Mouse (Mus musculus): Measurements from ENCODE around the gene Npb. TPM values are rescaled to one million over a fixed set of nuclear protein-coding genes. Genes with fewer than 3 reads are reported as not detected.
"Not testable (repeated sequence)": the region's sequence is repeated elsewhere in the genome, so short reads cannot be mapped to it uniquely, and the experiment has no call there.

Gene Npb
- not detected in 2 replicates for polyA plus RNA-seq (2016; fragmentation: Nextera tagmentation; extraction: Ambion mirVana)

DNA sequence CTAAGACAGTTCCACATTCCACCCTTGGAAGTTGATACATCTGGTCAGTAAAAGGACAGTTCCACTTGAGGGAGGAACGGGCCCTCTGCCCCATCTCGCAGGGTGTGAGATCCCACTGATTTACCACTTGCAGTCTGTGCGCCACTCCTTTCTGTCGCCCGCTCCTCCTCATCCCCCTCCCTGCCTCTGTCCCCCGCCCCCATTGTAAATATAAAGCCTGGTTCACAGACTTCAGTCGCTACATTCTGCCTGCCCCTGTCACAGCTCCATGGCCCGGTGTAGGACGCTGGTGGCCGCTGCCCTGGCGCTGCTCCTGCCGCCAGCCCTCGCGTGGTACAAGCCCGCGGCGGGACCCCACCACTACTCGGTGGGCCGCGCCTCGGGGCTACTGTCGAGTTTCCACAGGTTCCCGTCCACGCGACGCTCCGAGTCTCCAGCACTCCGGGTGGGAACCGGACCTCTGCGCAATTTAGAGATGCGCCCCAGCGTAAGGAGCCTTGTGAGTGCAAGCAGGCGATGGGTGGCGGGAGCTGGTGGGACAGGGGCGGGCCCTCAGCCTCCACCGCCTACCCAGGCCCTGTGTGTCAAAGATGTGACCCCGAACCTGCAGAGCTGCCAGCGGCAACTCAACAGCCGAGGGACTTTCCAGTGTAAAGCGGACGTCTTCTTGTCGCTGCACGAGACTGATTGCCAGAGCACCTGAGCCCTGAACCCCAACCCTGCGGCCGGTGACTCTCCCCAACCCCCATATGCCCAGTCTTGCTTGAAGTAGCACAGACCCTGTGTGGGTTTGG, at the start of gene Npb:
Gene Npb, plus strand, starts transcription at position 237 of the 794 bp plus-strand sequence.
- 6% methylated on average over 45 of the region's 45 CpGs for WGBS
- H3K4me3 ChIP-seq: peak within 1 kb of the TSS; percentile 49
- peaks cover 25% of the 10 kb centered on the region for H3K4me1 ChIP-seq
- no peaks in the 10 kb centered on the region for H3K9me3 ChIP-seq
- H3K36me3 ChIP-seq (replicated peaks): peaks cover 86% of the 10 kb centered on the region
- no peak for DNase-seq (ENCODE audit: low spot score)
- peak within 1 kb of the TSS; percentile 20; the same call in 1 of the 2 replicates for H3K27ac ChIP-seq (replicated peaks)
- H3K27me3 ChIP-seq (replicated peaks; ENCODE audit: low read depth, poor library complexity, severe bottlenecking): peaks cover 40% of the 10 kb centered on the region

DNA sequence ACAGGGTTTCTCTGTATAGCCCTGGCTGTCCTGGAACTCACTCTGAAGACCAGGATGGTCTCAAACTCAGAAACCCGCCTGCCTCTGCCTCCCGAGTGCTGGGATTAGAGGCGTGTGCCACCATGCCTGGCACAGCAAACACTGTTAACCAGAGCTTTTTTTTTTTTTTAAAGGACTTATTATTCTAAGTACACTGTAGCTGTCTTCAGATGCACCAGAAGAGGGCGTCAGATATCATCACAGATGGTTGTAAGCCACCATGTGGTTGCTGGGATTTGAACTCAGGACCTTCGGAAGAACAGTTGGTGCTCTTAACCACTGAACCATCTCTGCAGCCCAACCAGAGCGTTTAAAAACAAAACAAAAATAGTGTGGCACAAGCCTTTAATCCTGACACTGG, 49.4 kb upstream of the Npb start:
- H3K4me1 ChIP-seq; H3K27me3 ChIP-seq (replicated peaks; ENCODE audit: low read depth, poor library complexity, severe bottlenecking); DNase-seq (ENCODE audit: low spot score); H3K9me3 ChIP-seq; H3K4me3 ChIP-seq; H3K27ac ChIP-seq (replicated peaks): not testable (repeated sequence)
- H3K36me3 ChIP-seq (replicated peaks): peaks cover 55% of the 10 kb centered on the region
- 86% methylated on average over 6 of the region's 6 CpGs for whole genome bisulfite sequencing

- H3K27me3 ChIP-seq (replicated peaks; ENCODE audit: low read depth, poor library complexity, severe bottlenecking): no peaks in the 10 kb centered on the region
- WGBS: 93% methylated on average over 13 of the region's 13 CpGs
- H3K4me1 ChIP-seq: no peaks in the 10 kb centered on the region
- no peaks in the 10 kb centered on the region for H3K9me3 ChIP-seq
- H3K4me3 ChIP-seq: no peak overlapping the region
- peaks cover 78% of the 10 kb centered on the region for H3K36me3 ChIP-seq (replicated peaks)
- DNase-seq (ENCODE audit: low spot score): no peak
- no peak overlapping the region for H3K27ac ChIP-seq (replicated peaks)
These were observed 47.1 kb upstream of the Npb start for GRCm38 (mm10) chr11:120560952-120561728.

- Histone ChIP-seq H3K27me3 (replicated peaks; ENCODE audit: low read depth, poor library complexity, severe bottlenecking) (no peaks in the 10 kb centered on the region), H3K36me3 (replicated peaks) (peaks cover 96% of the 10 kb centered on the region), H3K4me3 (no peak overlapping the region), H3K4me1 (0 out of 2 replicates have a peak, but pooled peaks cover 2% of the 10 kb centered on the region), H3K9me3 (no peaks in the 10 kb centered on the region), H3K27ac (replicated peaks) (no peak overlapping the region)
- no peak for DNase-seq (ENCODE audit: low spot score)
- WGBS: 96% methylated on average over 13 of the region's 13 CpGs
These were observed 45.3 kb upstream of the Npb start for GRCm38 (mm10) chr11:120562949-120563348.

DNA sequence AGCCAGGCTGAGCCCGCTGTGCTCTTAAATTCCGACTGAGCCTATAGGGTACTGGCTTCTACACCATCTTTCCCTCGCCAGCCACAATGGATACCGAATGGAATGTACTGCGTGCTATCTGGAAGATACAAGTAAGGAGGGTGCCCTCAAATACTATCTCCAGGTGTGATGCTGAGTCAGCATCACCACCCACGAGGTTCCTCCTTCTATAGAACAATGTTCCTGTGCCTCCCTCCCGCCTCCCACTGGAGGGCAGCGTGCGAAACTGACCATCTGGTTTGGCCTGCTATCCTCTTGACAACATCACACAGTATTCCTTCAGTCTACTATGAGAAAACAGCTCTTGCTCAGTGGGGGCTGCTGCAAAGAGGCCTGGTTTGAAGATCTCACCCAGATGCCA, 43.2 kb upstream of the Npb start:
- H3K27ac ChIP-seq (replicated peaks): no peak overlapping the region
- H3K9me3 ChIP-seq: no peaks in the 10 kb centered on the region
- H3K27me3 ChIP-seq (replicated peaks; ENCODE audit: low read depth, poor library complexity, severe bottlenecking): no peaks in the 10 kb centered on the region
- peaks cover 100% of the 10 kb centered on the region for H3K36me3 ChIP-seq (replicated peaks)
- no peak for DNase-seq (ENCODE audit: low spot score)
- H3K4me3 ChIP-seq: no peak overlapping the region
- 88% methylated on average over 9 of the region's 9 CpGs for WGBS
- 0 out of 2 replicates have a peak, but pooled peaks cover 2% of the 10 kb centered on the region for H3K4me1 ChIP-seq

- WGBS: 97% methylated on average over 6 of the region's 6 CpGs
- H3K9me3 ChIP-seq: no peaks in the 10 kb centered on the region
These were observed 40.0 kb upstream of the Npb start for GRCm38 (mm10) chr11:120568324-120568723.

DNA sequence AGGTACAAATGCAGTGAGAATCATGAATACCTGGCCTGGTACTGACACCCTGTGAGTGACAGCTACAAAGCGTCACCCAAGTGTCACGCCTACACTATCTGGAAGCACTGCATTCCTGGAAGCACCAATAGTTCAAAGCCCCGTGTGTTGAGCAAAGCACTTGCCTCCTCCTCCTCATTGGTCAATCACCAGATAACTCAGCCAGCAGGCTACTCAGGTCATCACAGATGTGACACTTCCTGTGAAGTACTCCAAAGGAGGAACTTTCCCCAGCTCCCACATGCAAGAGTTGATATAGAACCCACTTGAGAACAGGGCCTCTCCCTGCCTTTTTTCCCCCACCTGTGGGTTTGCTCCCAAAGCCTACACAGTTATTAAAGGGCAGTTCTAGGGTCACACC, 37.2 kb upstream of the Npb start:
- H3K36me3 ChIP-seq (replicated peaks): peaks cover 56% of the 10 kb centered on the region
- H3K4me3 ChIP-seq: peak overlapping the region; percentile 64
- 83% methylated on average over 3 of the region's 3 CpGs for WGBS
- peaks cover 32% of the 10 kb centered on the region for H3K4me1 ChIP-seq
- peak overlapping the region; percentile 96; the same call in 1 of the 2 replicates for H3K27ac ChIP-seq (replicated peaks)
- no peaks in the 10 kb centered on the region for H3K27me3 ChIP-seq (replicated peaks; ENCODE audit: low read depth, poor library complexity, severe bottlenecking)
- H3K9me3 ChIP-seq: no peaks in the 10 kb centered on the region
- no peak for DNase-seq (ENCODE audit: low spot score)

More at GRCm38 (mm10) chr11:120568324-120568723, 40.0 kb upstream of the Npb start:
- no peak for DNase-seq (ENCODE audit: low spot score)
- no peak overlapping the region for H3K4me3 ChIP-seq
- peaks cover 84% of the 10 kb centered on the region for H3K36me3 ChIP-seq (replicated peaks)
- peaks cover 21% of the 10 kb centered on the region for H3K4me1 ChIP-seq
- H3K27me3 ChIP-seq (replicated peaks; ENCODE audit: low read depth, poor library complexity, severe bottlenecking): no peaks in the 10 kb centered on the region
- no peak overlapping the region for H3K27ac ChIP-seq (replicated peaks)

- Histone ChIP-seq H3K27ac (replicated peaks) (peak overlapping the region; percentile 96), H3K9me3 (no peaks in the 10 kb centered on the region), H3K36me3 (replicated peaks) (peaks cover 56% of the 10 kb centered on the region), H3K4me3 (peak overlapping the region; percentile 64), H3K4me1 (peaks cover 32% of the 10 kb centered on the region), H3K27me3 (replicated peaks; ENCODE audit: low read depth, poor library complexity, severe bottlenecking) (no peaks in the 10 kb centered on the region)
- DNase-seq (ENCODE audit: low spot score): no peak
- WGBS: 19% methylated on average over 11 of the region's 11 CpGs
These were observed 36.4 kb upstream of the Npb start for GRCm38 (mm10) chr11:120571754-120572416.

DNA sequence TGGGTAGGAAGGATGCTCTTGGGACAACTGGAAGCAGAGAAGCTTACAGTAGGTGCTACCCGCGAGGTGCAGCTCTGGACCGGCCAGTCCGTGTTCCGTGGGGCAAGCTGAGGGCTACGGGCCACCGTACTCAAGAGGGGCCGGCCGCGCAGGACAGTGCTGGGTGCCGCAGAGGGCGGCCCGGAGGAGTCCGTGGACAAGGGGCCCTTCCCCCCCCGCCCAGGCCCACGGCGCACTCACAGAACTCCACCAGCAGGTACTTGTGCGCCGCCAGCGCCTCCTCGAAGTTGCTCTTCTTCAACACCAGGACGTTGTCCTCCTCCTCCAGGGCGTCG, 35.9 kb upstream of the Npb start:
- H3K9me3 ChIP-seq: no peaks in the 10 kb centered on the region
- H3K4me3 ChIP-seq: peak overlapping the region; percentile 64
- under 1% methylated on average over 24 of the region's 24 CpGs for WGBS
- peaks cover 32% of the 10 kb centered on the region for H3K4me1 ChIP-seq
- peak overlapping the region; percentile 96 for H3K27ac ChIP-seq (replicated peaks)
- no peak for DNase-seq (ENCODE audit: low spot score)
- H3K27me3 ChIP-seq (replicated peaks; ENCODE audit: low read depth, poor library complexity, severe bottlenecking): no peaks in the 10 kb centered on the region
- H3K36me3 ChIP-seq (replicated peaks): peaks cover 56% of the 10 kb centered on the region

DNA sequence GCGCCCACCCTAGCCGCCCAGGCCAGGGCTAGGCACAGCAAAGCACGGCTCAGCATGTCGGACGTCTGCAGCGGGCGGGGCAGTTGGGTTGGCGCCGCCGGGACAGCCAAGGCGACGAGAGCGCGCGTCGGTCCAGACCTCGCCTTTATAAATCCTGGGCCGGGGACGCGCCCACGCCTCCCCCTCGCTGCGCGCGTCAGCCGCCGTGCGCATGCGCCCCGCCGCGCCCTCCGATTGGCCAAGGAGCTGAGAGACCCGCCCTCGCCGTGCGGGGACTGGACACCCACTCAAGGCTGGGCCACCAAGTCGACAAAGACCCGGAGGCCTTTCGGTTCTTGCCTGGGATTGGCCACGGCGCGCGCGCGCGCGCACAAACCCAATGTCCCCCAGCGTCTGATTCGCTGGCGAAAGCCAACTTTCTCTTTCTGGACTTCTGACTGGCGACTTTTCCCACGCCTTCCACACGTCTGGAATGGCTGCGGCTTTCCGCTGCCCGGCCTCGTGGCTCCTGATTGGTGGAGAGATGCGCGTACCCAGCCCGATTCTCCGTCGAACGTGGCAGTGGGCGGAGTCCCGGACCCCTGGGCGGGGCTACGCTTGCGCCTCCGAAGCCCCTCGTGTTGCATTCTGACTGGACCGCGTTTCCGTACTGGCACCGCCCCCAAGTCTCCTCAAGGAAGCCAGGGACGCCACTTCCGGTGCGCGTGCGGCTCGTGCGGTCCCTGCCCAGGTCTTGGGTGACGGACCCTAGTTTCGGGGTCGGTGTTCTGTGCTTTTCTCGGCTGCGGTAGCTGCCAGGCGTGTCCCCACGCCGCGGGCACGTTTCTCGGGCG, 35.3 kb upstream of the Npb start, which contains the start of gene P4hb:
Gene P4hb, minus strand, starts transcription at position 502 of the 833 bp plus-strand sequence.
- DNase-seq (ENCODE audit: low spot score): peak; percentile 100
- no peaks in the 10 kb centered on the region for H3K27me3 ChIP-seq (replicated peaks; ENCODE audit: low read depth, poor library complexity, severe bottlenecking)
- H3K9me3 ChIP-seq: no peaks in the 10 kb centered on the region
- under 1% methylated on average over 94 of the region's 94 CpGs for WGBS
- peak within 1 kb of the TSS; percentile 96 for H3K27ac ChIP-seq (replicated peaks)
- H3K36me3 ChIP-seq (replicated peaks): peaks cover 56% of the 10 kb centered on the region
- H3K4me1 ChIP-seq: peaks cover 30% of the 10 kb centered on the region
- peak within 1 kb of the TSS; percentile 64 for H3K4me3 ChIP-seq

- no peaks in the 10 kb centered on the region for H3K27me3 ChIP-seq (replicated peaks; ENCODE audit: low read depth, poor library complexity, severe bottlenecking)
- H3K9me3 ChIP-seq: no peaks in the 10 kb centered on the region
- peaks cover 56% of the 10 kb centered on the region for H3K36me3 ChIP-seq (replicated peaks)
- H3K4me3 ChIP-seq: peak overlapping the region; percentile 64
- H3K27ac ChIP-seq (replicated peaks): peak overlapping the region; percentile 96
- WGBS: under 1% methylated on average over 23 of the region's 23 CpGs
- peak; percentile 23 for DNase-seq (ENCODE audit: low spot score)
- H3K4me1 ChIP-seq: peaks cover 35% of the 10 kb centered on the region
These were observed 34.5 kb upstream of the Npb start for GRCm38 (mm10) chr11:120573585-120574277.
